Mouse (Mus musculus) lung, adult 2 months (tissue): ENCODE results near the gene 2410015M20Rik.

ENCODE experiments used
- CTCF ChIP-seq: fragments of 200-500 bp; IDR thresholded peaks from 2 replicates; pipeline ENCODE4 v1.5.1; 2011; ENCODE audit warnings: mild to moderate bottlenecking, low read length, control low read depth; ENCODE audit not compliant: insufficient read depth
- POLR2A ChIP-seq: fragments of 200-500 bp; IDR thresholded peaks from 2 replicates; pipeline ENCODE4 v1.6.1; 2011; ENCODE audit warnings: low read depth, mild to moderate bottlenecking, control low read depth, low read length, borderline replicate concordance; ENCODE audit errors: extremely low read depth

GRCm38 (mm10) chr17:56570287-56570686 is 39.3 kb downstream of the 2410015M20Rik start:
- TF ChIP-seq CTCF: no peak
- TF ChIP-seq POLR2A: no peak
